Mouse (Mus musculus): ENCODE data around the gene Abhd14a. TPM values are rescaled to one million over a fixed set of nuclear protein-coding genes. Genes with fewer than 3 reads are reported as not detected.
A peak's percentile ranks its signal among the peaks of the same experiment; 100 is the strongest.

The Abhd14a gene
- polyA plus RNA-seq, 1 experiment from 2014 or later: 49.5 TPM

DNA sequence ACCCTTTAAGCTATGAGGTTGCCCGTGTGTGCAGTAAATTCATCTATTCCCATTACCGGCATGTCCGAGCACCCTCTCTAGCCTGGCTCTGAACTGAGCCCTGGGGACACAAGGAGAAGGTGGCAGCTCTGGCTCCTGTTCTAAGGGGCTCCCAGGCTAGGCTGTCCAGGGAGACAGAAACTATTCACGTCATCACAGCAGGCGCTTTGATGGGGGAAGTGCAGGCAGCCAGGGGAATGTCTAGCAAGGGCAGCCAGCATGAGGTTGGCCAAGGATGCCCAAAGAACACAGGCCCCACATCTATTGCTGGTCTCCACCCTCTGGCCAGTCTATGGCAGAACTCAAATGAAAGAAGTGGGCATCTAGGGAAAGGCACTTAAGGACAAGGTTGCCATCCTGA, 10.4 kb upstream of the Abhd14a start:
- no peak overlapping the region; the same call in 1 of the 2 replicates for H3K9ac ChIP-seq (ENCODE audit: low read length)
- peaks cover 32% of the 10 kb centered on the region for H3K4me1 ChIP-seq (ENCODE audit: control insufficient read depth, insufficient read depth, low read length)
- H3K4me3 ChIP-seq (replicated peaks; ENCODE audit: low read length): no peak overlapping the region
- 78% methylated on average over 5 of the region's 5 CpGs for WGBS
- H3K4me2 ChIP-seq (ENCODE audit: low read depth, low read length): no peak overlapping the region
- peaks cover 14% of the 10 kb centered on the region for H3K36me3 ChIP-seq (ENCODE audit: control insufficient read depth, insufficient read depth, low read length)
- no peak overlapping the region for H3K27ac ChIP-seq (ENCODE audit: low read length)
- no peaks in the 10 kb centered on the region for H3K9me3 ChIP-seq (replicated peaks; ENCODE audit: control insufficient read depth, low read length)
- no peaks in the 10 kb centered on the region for H3K27me3 ChIP-seq (ENCODE audit: control insufficient read depth, insufficient read depth, low read length)
- ATAC-seq (ENCODE audit: insufficient read depth, low FRiP score): no peak

- peaks cover 36% of the 10 kb centered on the region for H3K4me1 ChIP-seq (ENCODE audit: control insufficient read depth, insufficient read depth, low read length)
- WGBS: 54% methylated on average over 9 of the region's 9 CpGs
- peak overlapping the region; percentile 52; the same call in 1 of the 2 replicates for H3K9ac ChIP-seq (ENCODE audit: low read length)
- H3K36me3 ChIP-seq (ENCODE audit: control insufficient read depth, insufficient read depth, low read length): peaks cover 9% of the 10 kb centered on the region
- no peaks in the 10 kb centered on the region for H3K27me3 ChIP-seq (ENCODE audit: control insufficient read depth, insufficient read depth, low read length)
- no peak overlapping the region for H3K4me3 ChIP-seq (replicated peaks; ENCODE audit: low read length)
- ATAC-seq (ENCODE audit: insufficient read depth, low FRiP score): no peak
- no peaks in the 10 kb centered on the region for H3K9me3 ChIP-seq (replicated peaks; ENCODE audit: control insufficient read depth, low read length)
- peak overlapping the region; percentile 67; the same call in 1 of the 2 replicates for H3K4me2 ChIP-seq (ENCODE audit: low read depth, low read length)
- peak overlapping the region; percentile 23; the same call in 1 of the 2 replicates for H3K27ac ChIP-seq (ENCODE audit: low read length)
Observed at GRCm38 (mm10) chr9:106457163-106457559, 9.7 kb upstream of the Abhd14a start.

DNA sequence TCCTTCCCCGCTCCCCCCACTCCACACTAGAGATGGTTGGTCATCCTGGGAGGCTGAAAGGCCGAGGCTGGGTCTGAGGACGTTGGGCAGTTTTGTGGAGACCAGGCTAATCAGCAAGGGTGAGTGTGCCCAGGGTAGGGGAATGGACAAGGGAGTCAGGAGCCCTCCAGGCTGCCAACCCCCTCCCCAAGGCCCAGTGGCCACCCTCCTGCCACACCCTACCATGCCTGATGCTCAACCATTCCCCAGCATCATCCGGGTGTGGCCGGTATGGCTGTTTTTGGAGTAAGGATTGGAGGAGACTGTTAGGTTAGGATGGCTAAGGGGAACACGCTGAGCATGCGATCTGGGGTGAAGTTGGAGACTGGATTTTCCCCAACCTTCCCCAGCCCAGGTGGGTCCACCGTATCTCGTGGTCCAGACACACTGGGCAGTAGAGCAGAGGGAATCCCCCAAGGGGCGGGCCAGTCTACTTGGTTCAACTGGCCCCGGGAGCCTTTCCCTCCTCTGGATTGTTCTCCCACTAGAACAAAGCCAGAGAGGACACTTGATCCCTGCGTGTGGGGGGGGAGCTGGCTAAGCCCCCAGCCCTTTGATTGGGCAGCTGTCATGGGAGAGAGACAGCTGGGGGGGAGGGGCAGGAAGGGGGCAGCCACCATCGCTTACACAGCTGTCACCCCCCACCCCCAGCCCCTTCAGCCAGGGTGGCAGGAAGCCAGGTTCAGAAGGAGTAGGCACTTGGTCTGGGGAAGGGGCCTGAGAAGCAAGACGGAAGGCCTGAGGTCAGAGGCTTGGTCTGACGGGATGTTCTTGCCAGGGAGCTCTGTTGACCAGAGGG, 9.1 kb upstream of the Abhd14a start:
- Histone ChIP-seq H3K9ac (ENCODE audit: low read length) (peak overlapping the region; percentile 52; the same call in 1 of the 2 replicates), H3K4me3 (replicated peaks; ENCODE audit: low read length) (no peak overlapping the region), H3K9me3 (replicated peaks; ENCODE audit: control insufficient read depth, low read length) (no peaks in the 10 kb centered on the region), H3K36me3 (ENCODE audit: control insufficient read depth, insufficient read depth, low read length) (peaks cover 8% of the 10 kb centered on the region; the same call in 1 of the 2 replicates), H3K27me3 (ENCODE audit: control insufficient read depth, insufficient read depth, low read length) (no peaks in the 10 kb centered on the region), H3K27ac (ENCODE audit: low read length) (peak overlapping the region; percentile 23; the same call in 1 of the 2 replicates), H3K4me1 (ENCODE audit: control insufficient read depth, insufficient read depth, low read length) (peaks cover 36% of the 10 kb centered on the region), H3K4me2 (ENCODE audit: low read depth, low read length) (peak overlapping the region; percentile 67; the same call in 1 of the 2 replicates)
- WGBS: 38% methylated on average over 15 of the region's 15 CpGs
- no peak for ATAC-seq (ENCODE audit: insufficient read depth, low FRiP score)

DNA sequence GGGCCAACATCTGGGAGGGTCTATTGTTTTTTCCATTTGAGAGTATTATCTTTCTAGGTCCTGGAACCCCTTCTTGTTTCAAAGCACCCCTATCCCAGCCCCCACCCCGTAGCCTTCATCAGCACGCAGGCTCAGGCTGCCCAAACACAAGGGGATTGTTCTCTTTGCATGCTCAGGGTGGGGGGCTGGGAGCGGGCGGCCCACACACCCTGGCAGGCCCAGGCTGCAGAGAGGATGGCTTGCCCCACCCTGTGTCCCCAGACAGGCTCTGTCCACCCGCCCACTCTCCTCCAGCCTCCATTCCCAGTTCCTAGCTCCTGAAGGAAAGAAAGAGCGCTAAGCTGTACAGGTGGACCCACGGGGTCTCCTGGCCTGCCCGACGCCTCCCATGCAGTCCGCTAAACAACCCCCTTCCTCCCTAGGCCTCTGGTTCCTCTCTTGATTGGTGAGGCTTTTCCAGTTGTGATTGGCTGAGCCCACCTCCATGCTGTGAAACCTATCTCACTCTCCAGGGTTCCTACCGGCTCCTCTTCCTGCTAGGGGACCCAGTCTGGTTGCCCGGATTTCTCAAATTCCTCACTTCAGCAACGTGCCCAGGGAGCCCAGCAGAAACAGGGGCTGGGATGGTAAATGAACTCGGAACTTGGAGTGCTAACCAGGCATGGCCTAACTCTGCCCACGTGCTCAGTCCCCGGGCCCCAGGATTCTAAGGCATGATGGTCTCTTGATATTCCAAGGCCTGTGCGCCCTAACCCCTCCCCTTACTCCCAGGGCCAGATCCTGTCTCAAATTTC, 7.6 kb upstream of the Abhd14a start:
- peak overlapping the region; percentile 83 for H3K9ac ChIP-seq (ENCODE audit: low read length)
- 12% methylated on average over 17 of the region's 17 CpGs for WGBS
- H3K4me2 ChIP-seq (ENCODE audit: low read depth, low read length): peak overlapping the region; percentile 67
- H3K9me3 ChIP-seq (replicated peaks; ENCODE audit: control insufficient read depth, low read length): no peaks in the 10 kb centered on the region
- peak overlapping the region; percentile 58 for H3K27ac ChIP-seq (ENCODE audit: low read length)
- ATAC-seq (ENCODE audit: insufficient read depth, low FRiP score): no peak
- peaks cover 50% of the 10 kb centered on the region for H3K4me1 ChIP-seq (ENCODE audit: control insufficient read depth, insufficient read depth, low read length)
- peak overlapping the region; percentile 69 for H3K4me3 ChIP-seq (replicated peaks; ENCODE audit: low read length)
- no peaks in the 10 kb centered on the region for H3K27me3 ChIP-seq (ENCODE audit: control insufficient read depth, insufficient read depth, low read length)
- H3K36me3 ChIP-seq (ENCODE audit: control insufficient read depth, insufficient read depth, low read length): no peaks in the 10 kb centered on the region

DNA sequence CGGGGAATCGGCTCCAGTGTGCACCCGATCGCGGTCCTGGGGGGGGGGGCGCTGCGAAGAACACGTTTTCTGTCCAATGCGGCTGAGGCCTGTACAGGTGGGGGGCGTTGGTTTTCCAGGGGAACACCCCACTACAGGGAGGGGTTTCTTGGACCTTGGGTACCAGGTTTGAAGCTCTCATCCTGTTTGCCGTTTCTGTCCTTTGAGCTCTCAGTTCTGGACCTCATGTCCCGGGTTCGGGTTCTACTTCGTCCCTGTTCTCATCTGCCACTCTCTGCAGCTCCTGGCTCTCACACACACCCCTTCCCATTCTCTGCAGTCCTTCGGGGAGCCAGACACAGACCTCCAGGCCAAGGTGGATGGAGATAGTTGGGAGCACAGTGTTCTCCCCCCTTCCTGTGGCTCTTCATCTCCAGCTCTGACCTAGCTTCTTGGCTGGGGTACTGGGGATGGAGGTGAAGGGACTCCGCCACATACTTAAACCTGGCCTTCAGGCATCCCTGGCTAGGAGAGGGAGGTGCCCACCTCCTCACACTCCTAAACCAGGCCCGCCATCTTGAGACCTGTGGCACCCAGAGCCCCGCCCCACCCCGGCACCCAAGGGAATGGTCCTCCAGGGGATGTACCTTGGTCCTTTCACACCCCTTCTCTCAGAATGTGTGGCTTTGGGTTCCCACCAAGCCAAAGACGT, 6.7 kb upstream of the Abhd14a start:
- Histone ChIP-seq H3K36me3 (ENCODE audit: control insufficient read depth, insufficient read depth, low read length) (no peaks in the 10 kb centered on the region), H3K4me2 (ENCODE audit: low read depth, low read length) (peak overlapping the region; percentile 67), H3K27ac (ENCODE audit: low read length) (peak overlapping the region; percentile 77), H3K4me1 (ENCODE audit: control insufficient read depth, insufficient read depth, low read length) (peaks cover 56% of the 10 kb centered on the region), H3K4me3 (replicated peaks; ENCODE audit: low read length) (peak overlapping the region; percentile 69), H3K9ac (ENCODE audit: low read length) (peak overlapping the region; percentile 83), H3K9me3 (replicated peaks; ENCODE audit: control insufficient read depth, low read length) (no peaks in the 10 kb centered on the region), H3K27me3 (ENCODE audit: control insufficient read depth, insufficient read depth, low read length) (no peaks in the 10 kb centered on the region)
- 1% methylated on average over 20 of the region's 20 CpGs for WGBS
- ATAC-seq (ENCODE audit: insufficient read depth, low FRiP score): peak; percentile 11; the same call in 1 of the 2 replicates

GRCm38 (mm10) chr9:106453271-106454070, 6.0 kb upstream of the Abhd14a start, which contains the start of gene Pcbp4:
Pcbp4 (plus strand) TSS chr9:106453291.
- Histone ChIP-seq H3K27ac (ENCODE audit: low read length) (peak within 1 kb of the TSS; percentile 77), H3K9me3 (replicated peaks; ENCODE audit: control insufficient read depth, low read length) (no peaks in the 10 kb centered on the region), H3K36me3 (ENCODE audit: control insufficient read depth, insufficient read depth, low read length) (no peaks in the 10 kb centered on the region), H3K4me1 (ENCODE audit: control insufficient read depth, insufficient read depth, low read length) (peaks cover 60% of the 10 kb centered on the region), H3K4me2 (ENCODE audit: low read depth, low read length) (peak within 1 kb of the TSS; percentile 67), H3K9ac (ENCODE audit: low read length) (peak within 1 kb of the TSS; percentile 83), H3K4me3 (replicated peaks; ENCODE audit: low read length) (peak within 1 kb of the TSS; percentile 69), H3K27me3 (ENCODE audit: control insufficient read depth, insufficient read depth, low read length) (no peaks in the 10 kb centered on the region)
- ATAC-seq (ENCODE audit: insufficient read depth, low FRiP score): peak; percentile 79
- under 1% methylated on average over 35 of the region's 74 CpGs for WGBS

DNA sequence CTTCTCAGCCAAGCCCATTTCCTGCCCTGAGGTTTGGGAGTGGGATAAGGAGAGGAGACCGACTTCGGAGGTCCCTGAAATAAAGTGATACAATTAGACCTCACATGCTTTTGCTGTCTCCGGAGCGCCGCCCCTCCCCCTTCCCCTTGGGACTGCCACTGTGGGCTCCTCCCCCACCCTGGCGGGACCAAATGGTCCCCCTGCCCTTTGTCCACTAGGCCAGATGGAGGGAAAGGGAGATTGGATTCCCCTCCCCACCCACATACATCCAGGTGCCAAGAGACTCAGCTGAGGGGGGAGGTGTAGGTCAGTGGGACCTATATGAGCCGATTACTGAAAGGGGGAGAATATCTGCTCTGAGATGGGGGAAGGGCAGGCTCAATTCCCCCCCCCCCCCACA, 5.3 kb upstream of the Abhd14a start:
- H3K36me3 ChIP-seq (ENCODE audit: control insufficient read depth, insufficient read depth, low read length): no peaks in the 10 kb centered on the region
- H3K9me3 ChIP-seq (replicated peaks; ENCODE audit: control insufficient read depth, low read length): no peaks in the 10 kb centered on the region
- ATAC-seq (ENCODE audit: insufficient read depth, low FRiP score): no peak
- H3K4me2 ChIP-seq (ENCODE audit: low read depth, low read length): peak overlapping the region; percentile 67
- peak overlapping the region; percentile 33; the same call in 1 of the 2 replicates for H3K9ac ChIP-seq (ENCODE audit: low read length)
- 8% methylated on average over 7 of the region's 7 CpGs for WGBS
- no peaks in the 10 kb centered on the region for H3K27me3 ChIP-seq (ENCODE audit: control insufficient read depth, insufficient read depth, low read length)
- peaks cover 65% of the 10 kb centered on the region for H3K4me1 ChIP-seq (ENCODE audit: control insufficient read depth, insufficient read depth, low read length)
- H3K4me3 ChIP-seq (replicated peaks; ENCODE audit: low read length): peak overlapping the region; percentile 69
- H3K27ac ChIP-seq (ENCODE audit: low read length): no peak overlapping the region

DNA sequence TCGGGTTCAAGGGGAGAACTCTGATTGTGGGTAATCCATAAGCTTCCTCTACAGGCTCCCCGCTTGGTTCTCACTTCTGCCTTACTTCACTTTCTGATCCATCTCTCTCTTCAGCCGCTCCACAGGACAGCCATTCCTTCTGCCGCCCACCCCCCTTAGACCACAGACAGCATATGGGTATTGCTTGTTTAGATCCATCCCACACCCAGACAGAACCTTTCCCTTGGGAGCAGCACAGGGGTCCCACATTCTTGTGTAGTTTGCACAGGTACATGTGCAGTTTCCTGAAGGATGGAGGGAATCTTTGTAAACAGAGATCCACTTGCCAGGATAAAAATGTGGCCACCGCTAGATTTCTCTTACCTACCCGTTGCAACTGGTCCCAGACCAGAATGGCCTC, 4.9 kb upstream of the Abhd14a start:
- Histone ChIP-seq H3K4me1 (ENCODE audit: control insufficient read depth, insufficient read depth, low read length) (peaks cover 68% of the 10 kb centered on the region), H3K9ac (ENCODE audit: low read length) (no peak overlapping the region), H3K9me3 (replicated peaks; ENCODE audit: control insufficient read depth, low read length) (no peaks in the 10 kb centered on the region), H3K27me3 (ENCODE audit: control insufficient read depth, insufficient read depth, low read length) (no peaks in the 10 kb centered on the region), H3K36me3 (ENCODE audit: control insufficient read depth, insufficient read depth, low read length) (no peaks in the 10 kb centered on the region), H3K4me2 (ENCODE audit: low read depth, low read length) (no peak overlapping the region), H3K4me3 (replicated peaks; ENCODE audit: low read length) (no peak overlapping the region), H3K27ac (ENCODE audit: low read length) (no peak overlapping the region)
- WGBS: 42% methylated on average over 6 of the region's 6 CpGs
- no peak for ATAC-seq (ENCODE audit: insufficient read depth, low FRiP score)
